Mouse (Mus musculus) small intestine, adult 2 months (tissue): Measurements from ENCODE around the gene Sipa1l1. TPM values are rescaled to one million over a fixed set of nuclear protein-coding genes. Genes with fewer than 3 reads are reported as not detected.

Experiments used
- H3K27ac ChIP-seq: fragments of 200-500 bp; 2 replicates; pipeline ENCODE4 v1.5.1; 2012; ENCODE audit warnings: low read depth, low read length, control low read depth, inconsistent platforms; ENCODE audit not compliant: insufficient read depth
- H3K27me3 ChIP-seq: fragments of 200-500 bp; 2 replicates; pipeline ENCODE4 v1.6.1; 2012; ENCODE audit warnings: mild to moderate bottlenecking, moderate library complexity, low read length, inconsistent platforms; ENCODE audit not compliant: control insufficient read depth, insufficient read depth
- H3K36me3 ChIP-seq: fragments of 200-500 bp; 2 replicates; pipeline ENCODE4 v1.6.1; 2012; ENCODE audit warnings: mild to moderate bottlenecking, low read length, control low read depth, inconsistent platforms; ENCODE audit not compliant: control insufficient read depth, insufficient read depth
- H3K4me1 ChIP-seq: fragments of 200-500 bp; 2 replicates; pipeline ENCODE4 v1.6.1; 2012; ENCODE audit warnings: low read length, inconsistent platforms, mixed read lengths; ENCODE audit not compliant: control insufficient read depth, insufficient read depth, insufficient read length
- H3K4me3 ChIP-seq: fragments of 200-500 bp; 2 replicates; pipeline ENCODE4 v1.5.1; 2012; ENCODE audit warnings: low read depth, mild to moderate bottlenecking, control low read depth, inconsistent platforms, low read length, moderate library complexity
- CTCF ChIP-seq: fragments of 200-500 bp; IDR thresholded peaks from 2 replicates; pipeline ENCODE4 v1.5.1; 2012; ENCODE audit warnings: low read depth, mild to moderate bottlenecking, control low read depth, inconsistent platforms, low read length, moderate library complexity, mixed read lengths; ENCODE audit not compliant: insufficient replicate concordance, insufficient read length; ENCODE audit errors: extremely low read depth
- POLR2A ChIP-seq: fragments of 200-500 bp; IDR thresholded peaks from 2 replicates; pipeline ENCODE4 v1.6.1; 2012; ENCODE audit warnings: low read depth, mild to moderate bottlenecking, control low read depth, inconsistent platforms, low read length, moderate library complexity
- WGBS: fragments of 180-500 bp; shearing (Covaris S2); methylation state at CpG from one replicate; pipeline ENCODE4 v1.1.7; 2018; 5-methylcytosine and 5-hydroxymethylcytosine counted together
- polyA plus RNA-seq: library from polyadenylated mRNA; depleted of rRNA; stranded (reverse); fragments of >200 nt; gene quantifications from 2 replicates; pipeline ENCODE4 v1.2.3, GENCODE M21; 2012

The Sipa1l1 gene
- polyA plus RNA-seq, 1 experiment: 13.4 TPM

DNA sequence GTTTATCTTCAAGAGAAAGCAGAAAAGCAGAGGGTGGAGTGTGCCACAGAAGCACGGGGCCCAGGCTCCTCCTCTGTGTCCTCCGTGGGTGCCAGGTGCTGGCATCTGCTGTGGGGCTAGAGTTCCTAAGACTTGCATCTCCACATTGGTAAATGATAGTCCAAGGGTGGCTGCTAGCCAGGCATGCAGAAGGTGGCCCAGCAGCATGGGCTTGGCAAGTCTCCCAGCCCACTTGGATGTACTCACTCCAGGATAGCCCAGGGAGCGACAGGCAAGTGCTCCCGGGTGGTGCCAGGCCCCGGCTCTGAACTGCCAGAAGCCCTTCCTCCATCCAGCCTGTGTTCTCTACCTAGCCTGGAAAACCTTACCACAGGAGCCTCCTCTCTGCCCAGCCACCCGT is 239.4 kb downstream of the Sipa1l1 start:
- Histone ChIP-seq H3K27ac (no peak overlapping the region), H3K27me3 (no peaks in the 10 kb centered on the region), H3K4me1 (no peaks in the 10 kb centered on the region; the same call in 1 of the 2 replicates), H3K4me3 (no peak overlapping the region), H3K36me3 (peaks cover 29% of the 10 kb centered on the region)
- whole genome bisulfite sequencing: 47% methylated on average over 6 of the region's 6 CpGs
- TF ChIP-seq CTCF (no peak), POLR2A (no peak)

DNA sequence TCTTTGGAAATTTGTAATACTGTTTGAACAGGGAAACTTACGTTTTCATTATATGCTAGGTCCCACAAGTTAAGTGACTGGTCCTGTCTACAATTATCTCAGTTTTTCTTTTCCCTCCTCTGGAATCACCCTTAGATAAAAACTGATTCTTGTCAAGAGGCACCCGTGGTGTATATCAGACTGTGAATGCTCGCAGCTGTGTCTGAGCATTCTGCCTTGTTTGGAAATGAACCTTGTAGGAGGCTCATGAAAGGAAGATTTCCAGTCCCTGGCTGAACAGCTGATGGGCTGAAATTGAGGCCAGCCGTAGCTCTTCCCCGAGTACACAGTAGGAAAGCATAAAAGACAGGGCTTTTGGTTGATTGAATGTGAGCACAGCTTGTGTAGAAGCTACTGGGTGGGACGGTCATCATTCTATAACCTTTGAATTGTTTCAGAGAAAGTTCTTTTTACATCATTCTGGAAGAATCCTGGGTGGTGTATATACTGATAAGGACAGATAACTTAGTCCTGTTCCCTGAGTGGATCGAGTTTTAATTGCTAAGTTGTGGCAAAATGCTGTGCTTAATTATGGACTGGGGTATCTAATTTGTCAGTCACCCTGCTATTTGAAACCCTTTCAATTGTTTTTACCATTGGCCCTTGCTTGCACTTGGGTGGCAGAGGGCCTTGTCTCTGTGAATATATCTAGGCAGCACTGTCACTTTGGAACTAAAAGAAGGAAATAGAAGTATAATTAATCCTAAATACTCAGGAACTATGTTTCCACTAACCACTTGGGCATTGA is 240.8 kb downstream of the Sipa1l1 start:
- Histone ChIP-seq H3K27ac (no peak overlapping the region), H3K27me3 (no peaks in the 10 kb centered on the region), H3K36me3 (peaks cover 19% of the 10 kb centered on the region), H3K4me3 (no peak overlapping the region), H3K4me1 (no peaks in the 10 kb centered on the region; the same call in 1 of the 2 replicates)
- 75% methylated on average over 7 of the region's 7 CpGs for WGBS
- TF ChIP-seq POLR2A (no peak), CTCF (no peak)

DNA sequence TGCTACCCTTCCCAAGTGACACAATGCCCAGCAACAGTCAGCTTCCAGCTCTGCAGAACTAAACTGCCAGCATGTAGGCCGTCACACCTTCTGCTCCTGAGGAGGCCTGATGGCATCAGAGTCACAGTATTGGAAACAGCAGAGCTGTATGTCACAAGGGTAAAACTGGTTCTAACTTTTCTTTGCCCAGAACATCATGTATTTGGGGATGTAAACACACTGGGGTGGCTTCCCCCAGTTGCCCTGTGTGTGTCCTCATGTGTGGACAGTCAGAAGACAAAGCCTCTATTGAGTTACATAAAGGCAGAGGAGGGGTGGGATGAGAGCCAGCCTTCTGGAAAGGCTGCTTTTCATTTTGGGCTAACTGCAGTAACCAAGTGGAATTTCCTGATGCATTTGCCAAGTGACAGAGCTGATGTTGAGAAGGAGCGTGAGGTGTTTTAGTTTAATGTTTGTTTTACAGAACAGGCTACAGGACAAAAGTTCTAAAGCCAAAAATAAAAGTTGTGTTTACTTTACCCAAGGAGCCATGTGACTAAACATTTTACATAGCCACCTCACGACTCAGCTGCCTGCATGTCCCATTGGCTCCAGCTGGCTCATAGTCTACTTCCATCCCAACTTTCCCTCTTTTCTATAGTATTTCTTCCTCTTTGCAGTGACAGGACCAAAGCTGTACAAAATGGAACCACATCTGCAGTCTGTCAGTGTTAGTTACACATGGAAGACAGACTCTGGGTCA is 243.3 kb downstream of the Sipa1l1 start:
- no peak for TF ChIP-seq POLR2A
- TF ChIP-seq CTCF: no peak
- 47% methylated on average over 3 of the region's 3 CpGs for WGBS
- peak overlapping the region; percentile 50 for H3K27ac ChIP-seq
- no peaks in the 10 kb centered on the region; the same call in 1 of the 2 replicates for H3K4me1 ChIP-seq
- H3K36me3 ChIP-seq: peaks cover 13% of the 10 kb centered on the region
- no peaks in the 10 kb centered on the region for H3K27me3 ChIP-seq
- H3K4me3 ChIP-seq: no peak overlapping the region

DNA sequence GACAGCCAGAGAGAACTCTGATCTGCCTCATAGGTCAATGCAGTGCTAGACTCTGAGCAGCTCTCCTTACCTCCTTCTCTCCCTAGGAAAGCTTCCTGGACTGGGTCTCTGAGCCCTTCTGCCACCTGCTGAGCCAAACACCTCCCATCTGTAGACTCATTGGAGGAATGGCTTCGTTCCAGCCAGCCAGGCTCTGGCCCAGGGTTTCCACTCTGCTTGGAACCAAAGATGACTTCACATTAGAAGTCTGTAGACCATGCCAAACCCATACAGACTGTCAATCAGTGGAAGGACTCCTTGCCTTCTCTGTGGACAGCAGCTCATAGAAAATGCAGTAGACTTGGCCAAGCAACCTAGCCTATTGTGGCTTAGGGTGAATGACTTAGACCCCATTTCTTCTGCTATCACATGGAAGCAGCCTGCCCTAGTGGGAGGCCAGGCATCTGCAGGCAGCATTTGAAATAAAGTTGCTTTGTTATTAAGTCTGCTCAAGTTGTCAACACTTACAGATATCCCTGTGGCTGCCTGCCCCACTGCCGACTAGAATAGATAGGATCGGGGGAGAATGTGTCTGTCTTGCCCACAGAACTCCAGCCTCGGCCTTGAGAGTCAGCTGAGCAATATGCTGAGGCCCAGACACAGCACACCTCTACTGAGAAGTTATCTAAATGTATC is 246.7 kb downstream of the Sipa1l1 start:
- no peak overlapping the region for H3K4me3 ChIP-seq
- H3K27ac ChIP-seq: no peak overlapping the region
- H3K36me3 ChIP-seq: peaks cover 17% of the 10 kb centered on the region
- H3K4me1 ChIP-seq: no peaks in the 10 kb centered on the region; the same call in 1 of the 2 replicates
- TF ChIP-seq CTCF (no peak), POLR2A (no peak)
- H3K27me3 ChIP-seq: no peaks in the 10 kb centered on the region
- WGBS: 79% methylated on average over 4 of the region's 4 CpGs

DNA sequence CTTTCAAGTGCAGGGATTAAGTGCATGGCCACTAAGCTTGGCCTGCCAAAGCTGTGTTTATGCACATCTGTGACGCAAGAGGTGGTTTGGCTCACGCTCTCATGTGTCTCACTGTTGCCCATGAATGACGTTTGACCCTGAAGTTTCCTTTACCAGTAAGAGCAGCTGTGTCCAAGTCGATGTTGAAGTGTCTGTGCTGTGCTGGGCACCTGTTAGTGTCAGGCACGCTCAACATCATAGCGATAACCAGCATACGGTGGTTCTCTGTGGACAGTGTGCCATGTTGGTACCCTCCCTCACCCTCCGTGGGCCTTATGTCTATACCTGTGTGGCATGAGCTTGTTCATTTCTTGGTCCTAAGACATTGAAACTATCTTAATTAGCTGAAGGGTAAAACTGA is 249.9 kb downstream of the Sipa1l1 start:
- WGBS: 87% methylated on average over 8 of the region's 8 CpGs
- no peak overlapping the region for H3K4me3 ChIP-seq
- no peaks in the 10 kb centered on the region for H3K4me1 ChIP-seq
- TF ChIP-seq CTCF: no peak
- no peak for TF ChIP-seq POLR2A
- no peak overlapping the region for H3K27ac ChIP-seq
- no peaks in the 10 kb centered on the region for H3K27me3 ChIP-seq
- H3K36me3 ChIP-seq: peaks cover 36% of the 10 kb centered on the region

DNA sequence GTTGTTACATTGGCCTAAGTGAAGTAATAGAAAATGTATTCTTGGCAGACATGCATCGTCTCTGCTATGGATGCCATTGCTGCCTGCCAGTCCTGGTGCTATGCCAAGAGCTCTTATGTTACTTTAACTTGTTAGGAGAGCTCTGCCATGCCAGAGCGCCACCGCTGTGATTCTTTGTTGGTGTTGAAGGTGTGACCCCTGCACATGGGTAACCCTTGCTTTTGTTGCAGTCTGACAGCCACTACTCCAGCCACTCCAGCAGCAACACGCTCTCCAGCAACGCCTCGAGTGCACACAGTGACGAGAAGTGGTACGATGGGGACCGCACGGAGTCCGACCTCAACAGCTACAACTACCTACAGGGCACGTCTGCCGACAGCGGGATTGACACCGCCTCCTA is 255.7 kb downstream of the Sipa1l1 start:
- H3K4me1 ChIP-seq: no peaks in the 10 kb centered on the region
- no peaks in the 10 kb centered on the region for H3K27me3 ChIP-seq
- no peak overlapping the region for H3K4me3 ChIP-seq
- no peak overlapping the region for H3K27ac ChIP-seq
- H3K36me3 ChIP-seq: peaks cover 47% of the 10 kb centered on the region
- no peak for TF ChIP-seq CTCF
- no peak for TF ChIP-seq POLR2A
- 93% methylated on average over 15 of the region's 15 CpGs for WGBS
